Mouse (Mus musculus) CH12F3 (cell line): ENCODE data around the gene Limk2.

ENCODE experiments used
- in situ Hi-C: fragments of 300-500 bp; cut with MboI; formaldehyde crosslinking; loops from 2 replicates; pipeline ENCODE4 v1.14.3; 2020; ENCODE audit warnings: low sequenced_read_pairs

Gene Limk2

GRCm38 (mm10) chr11:3373591-3374292 is 35.2 kb downstream of the Limk2 start:
- in situ Hi-C loops, result no loop called here

DNA sequence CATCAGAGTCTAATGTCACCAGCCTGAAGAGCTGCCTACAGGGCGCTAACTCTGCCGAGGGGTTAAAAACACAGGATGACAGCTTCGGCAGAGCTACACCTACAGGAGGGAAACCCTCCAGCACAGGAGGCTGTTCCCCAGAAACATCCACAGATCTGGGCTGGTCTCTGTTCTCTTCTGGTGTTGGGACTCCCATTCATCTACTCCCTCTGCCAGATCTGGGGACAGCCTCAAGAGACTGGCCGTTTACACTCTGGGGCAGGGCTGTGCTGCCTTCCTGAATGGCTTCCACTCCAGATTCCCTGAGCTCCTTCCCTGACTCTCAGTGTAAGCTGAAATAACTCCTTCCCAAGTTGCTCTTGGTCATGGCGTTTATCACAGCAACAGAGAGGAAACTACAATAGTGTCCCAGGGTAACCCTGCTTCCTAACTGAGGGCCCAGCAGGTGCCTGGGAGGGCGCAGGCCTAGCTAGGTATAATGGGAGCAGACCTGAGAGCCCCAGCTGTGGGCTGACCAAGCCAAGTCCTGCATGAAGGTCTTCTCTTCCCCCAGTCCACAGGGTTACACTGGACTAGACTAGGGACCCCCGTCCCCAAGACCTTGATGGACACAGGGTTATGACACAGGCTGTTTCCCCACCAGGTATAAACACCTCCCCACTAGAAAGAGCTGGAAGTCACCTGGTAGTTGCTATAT is 37.2 kb downstream of the Limk2 start:
- in situ Hi-C loops, result no loop called here

DNA sequence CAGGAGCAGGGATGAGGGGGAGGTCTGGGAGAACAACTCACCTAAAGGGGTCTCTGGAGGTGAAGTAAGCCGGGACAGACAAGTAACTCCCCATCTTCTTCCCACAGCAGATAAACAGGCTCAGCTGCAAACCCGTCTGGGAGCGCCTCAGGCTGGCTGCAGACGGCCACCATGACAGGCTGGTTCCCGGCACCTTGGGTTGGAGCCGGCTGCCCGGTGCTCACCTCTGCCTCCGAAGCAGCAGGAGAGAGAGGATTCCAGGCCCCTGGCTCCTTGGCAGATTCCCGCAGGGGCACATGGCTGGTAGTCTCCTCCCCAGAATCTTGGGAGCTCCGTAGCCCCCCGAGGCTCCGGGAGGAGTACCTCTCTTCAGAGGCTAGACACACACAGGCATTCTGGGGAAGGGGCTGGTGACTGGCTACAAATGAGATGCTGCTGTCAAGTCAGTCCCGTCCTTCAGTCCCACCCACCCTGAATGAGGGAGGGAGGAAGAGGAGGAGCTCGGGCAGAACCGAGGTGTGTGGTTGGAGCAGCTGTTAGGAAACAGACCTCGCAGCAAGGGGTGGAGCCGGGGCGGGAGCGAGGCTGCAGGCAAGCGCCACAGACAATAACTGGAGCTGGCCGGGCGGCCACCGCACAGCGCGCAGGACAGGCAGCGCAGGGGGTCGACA is 37.9 kb downstream of the Limk2 start:
- in situ Hi-C loops, result no loop called here

GRCm38 (mm10) chr11:3370162-3370561 is 38.8 kb downstream of the Limk2 start:
- in situ Hi-C loops, result no loop called here

GRCm38 (mm10) chr11:3369449-3369848 is 39.5 kb downstream of the Limk2 start:
- in situ Hi-C loops, result no loop called here

DNA sequence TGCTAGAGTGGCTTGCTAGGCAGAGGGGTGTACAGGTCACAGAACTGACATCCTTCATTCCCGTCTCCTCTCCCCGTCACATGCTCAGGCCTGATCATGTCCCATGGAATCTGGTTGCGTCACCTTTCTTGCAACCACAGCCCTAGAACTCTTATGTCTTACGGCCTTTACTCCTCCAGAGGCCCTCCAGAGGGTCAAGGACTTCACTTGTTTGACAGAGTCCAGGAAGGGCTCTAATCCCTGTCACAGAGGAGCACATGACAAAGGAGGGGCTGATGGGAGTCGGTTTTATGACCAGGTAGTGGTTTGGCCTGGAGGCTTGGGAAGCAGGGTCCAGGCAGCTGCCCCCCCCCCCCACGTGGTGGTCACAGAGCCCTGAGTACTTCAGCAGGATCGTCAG is 40.0 kb downstream of the Limk2 start:
- in situ Hi-C loops, result no loop called here

GRCm38 (mm10) chr11:3366411-3366810 is 42.6 kb downstream of the Limk2 start:
- in situ Hi-C loops, result no loop called here

DNA sequence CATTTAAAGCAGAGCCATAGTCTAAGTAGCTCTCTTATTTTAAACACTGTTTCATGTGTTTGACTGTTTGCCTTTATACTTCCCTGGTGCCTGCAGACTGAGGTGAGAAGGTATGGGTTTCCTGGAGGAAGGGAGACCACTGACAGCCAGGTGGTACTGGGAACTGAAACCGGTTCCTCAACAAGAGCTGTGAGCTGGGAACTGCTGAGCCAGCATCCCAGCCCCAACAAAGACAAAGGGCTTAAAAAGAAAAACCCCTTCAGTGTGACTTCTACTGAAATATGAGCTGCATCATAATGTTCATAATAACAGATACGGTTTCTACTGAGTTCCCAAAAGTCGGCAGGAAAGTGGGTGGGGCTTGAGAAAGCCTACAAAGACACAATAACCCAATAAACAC is 46.1 kb downstream of the Limk2 start:
- in situ Hi-C loops, result no loop called here

DNA sequence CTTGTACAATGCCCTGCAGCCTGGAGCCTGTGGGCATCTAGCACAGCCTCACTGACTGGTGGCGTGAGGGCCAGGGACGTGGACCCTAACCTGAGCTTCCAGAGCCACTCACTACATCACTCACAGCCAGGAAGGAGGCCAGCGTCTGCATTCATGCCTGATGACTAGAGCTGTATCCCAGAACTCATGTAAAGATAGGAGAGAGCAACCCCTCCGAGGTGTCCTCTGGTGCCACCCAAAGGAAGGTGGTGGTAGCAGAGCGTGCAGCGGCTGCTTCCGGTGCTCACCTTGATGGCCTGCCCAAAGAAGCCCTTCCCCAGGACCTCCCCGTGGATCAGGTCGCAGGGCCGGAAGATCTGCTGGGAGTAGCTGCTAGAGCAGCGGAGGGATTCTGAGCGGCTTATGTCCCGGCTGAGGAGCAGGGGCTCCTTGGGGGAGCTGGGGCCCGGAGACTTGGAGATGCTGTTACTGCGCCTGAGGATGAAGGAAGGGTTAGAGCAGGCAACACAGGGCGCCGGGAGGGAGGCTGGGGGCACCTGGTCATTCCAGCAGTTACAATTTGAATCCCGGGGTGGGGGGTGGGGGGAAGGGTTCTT is 55.9 kb downstream of the Limk2 start:
- in situ Hi-C loops, result no loop called here

GRCm38 (mm10) chr11:3352131-3352530 is 56.9 kb downstream of the Limk2 start:
- in situ Hi-C loops, result no loop called here

- in situ Hi-C loops, result no loop called here
These were observed 59.7 kb downstream of the Limk2 start for GRCm38 (mm10) chr11:3349343-3349695.

GRCm38 (mm10) chr11:3348576-3349342 is 60.2 kb downstream of the Limk2 start:
- in situ Hi-C loops, result no loop called here

- in situ Hi-C loops, result no loop called here
These were observed 61.2 kb downstream of the Limk2 start for GRCm38 (mm10) chr11:3347835-3348195.

DNA sequence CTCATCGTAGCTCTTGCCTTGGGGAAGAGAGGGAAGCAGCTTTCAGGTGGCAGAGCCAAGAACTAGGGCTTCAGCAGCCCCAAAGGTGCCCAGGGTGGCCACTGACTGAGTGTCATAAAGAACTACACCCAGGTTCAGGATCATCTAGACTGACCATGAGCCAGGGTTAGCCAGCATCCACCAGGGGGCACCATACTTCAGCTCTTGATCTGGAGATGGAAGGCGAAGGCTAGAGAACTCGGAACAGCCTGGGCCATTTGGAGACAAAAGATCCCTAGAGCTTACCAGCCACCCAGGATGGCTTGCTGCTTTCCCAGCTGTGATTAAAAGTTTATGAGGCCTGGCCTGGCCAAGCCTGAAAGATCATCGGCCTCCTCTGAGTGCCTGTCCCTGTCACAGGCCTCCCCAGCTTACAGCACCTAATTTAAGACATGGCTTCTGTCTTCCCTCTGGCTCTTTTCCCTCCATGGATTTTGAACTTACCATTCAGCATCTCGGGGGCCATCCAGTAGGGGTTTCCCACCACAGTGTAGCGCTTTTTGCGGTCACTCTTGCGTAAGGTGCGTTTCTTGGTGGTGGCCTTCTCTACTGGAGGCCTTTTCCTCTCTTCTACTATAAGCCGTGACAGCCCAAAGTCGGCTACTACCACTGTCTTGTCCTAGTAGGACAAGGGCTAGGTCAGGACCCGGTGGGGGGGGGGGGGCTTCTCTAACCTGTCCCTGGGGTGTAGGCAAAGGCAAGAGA is 61.7 kb downstream of the Limk2 start:
- in situ Hi-C loops, result no loop called here

GRCm38 (mm10) chr11:3346351-3346750 is 62.6 kb downstream of the Limk2 start:
- in situ Hi-C loops, result no loop called here

DNA sequence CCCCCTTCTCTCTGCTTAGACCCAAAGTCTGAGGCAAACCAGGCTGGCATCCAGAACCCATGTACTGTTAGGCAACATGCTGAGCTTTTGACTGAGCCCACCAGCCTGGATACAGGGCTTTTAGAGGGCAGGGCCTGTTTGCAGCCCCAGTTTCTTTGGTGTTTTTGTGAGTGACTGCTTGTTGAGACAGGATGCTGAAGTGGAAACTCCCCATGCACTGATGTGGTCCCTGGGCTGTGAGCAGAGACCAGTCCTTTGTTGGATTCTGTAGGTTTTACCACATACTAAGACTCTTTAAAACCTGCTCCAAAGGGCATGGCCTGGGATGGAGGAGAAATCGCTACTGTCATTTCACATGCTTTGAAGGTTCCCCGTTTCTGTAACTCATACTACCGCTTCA is 64.1 kb downstream of the Limk2 start:
- in situ Hi-C loops, result no loop called here

- in situ Hi-C loops, result no loop called here
These were observed 67.5 kb downstream of the Limk2 start for GRCm38 (mm10) chr11:3341476-3341875.

GRCm38 (mm10) chr11:3337961-3338360 is 71.0 kb downstream of the Limk2 start:
- in situ Hi-C loops, result no loop called here

DNA sequence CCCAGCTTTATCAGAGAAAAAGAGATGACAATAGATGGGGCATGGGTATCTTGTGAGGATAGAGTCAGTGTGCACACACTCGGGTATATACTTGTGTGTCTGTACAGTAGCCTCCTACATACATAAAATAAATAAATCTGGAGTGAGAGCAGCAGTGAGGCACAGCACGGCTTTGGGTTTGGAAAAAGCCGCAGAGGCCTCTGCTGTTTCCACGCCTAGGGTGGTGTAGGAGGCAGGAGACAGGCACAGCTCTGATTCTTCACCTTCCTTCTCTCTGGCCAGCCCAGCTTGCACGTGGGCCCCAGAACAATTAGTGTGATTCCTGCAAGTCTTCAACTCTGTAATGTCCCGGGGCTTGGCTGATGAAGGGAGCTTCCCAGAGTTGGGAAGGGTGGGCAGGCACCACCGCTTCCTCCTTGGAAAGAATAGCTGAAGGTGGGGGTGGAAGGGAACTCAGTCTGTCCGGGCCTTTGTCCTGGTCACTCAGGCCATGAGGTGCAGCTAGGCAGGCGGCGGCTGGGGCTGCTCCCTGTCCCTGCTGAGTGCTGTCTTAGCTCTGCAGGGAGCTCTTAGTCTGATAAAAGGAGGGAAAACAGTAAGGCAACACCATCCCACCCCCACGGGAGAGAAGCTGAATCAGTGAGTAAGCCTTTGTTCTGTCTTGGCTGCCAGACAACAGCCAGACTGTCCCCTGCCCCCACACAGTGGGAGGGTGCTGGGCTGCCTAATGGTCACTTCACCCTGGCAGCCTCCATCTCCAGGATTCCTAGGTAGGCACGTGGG is 71.6 kb downstream of the Limk2 start:
- in situ Hi-C loops, result no loop called here

DNA sequence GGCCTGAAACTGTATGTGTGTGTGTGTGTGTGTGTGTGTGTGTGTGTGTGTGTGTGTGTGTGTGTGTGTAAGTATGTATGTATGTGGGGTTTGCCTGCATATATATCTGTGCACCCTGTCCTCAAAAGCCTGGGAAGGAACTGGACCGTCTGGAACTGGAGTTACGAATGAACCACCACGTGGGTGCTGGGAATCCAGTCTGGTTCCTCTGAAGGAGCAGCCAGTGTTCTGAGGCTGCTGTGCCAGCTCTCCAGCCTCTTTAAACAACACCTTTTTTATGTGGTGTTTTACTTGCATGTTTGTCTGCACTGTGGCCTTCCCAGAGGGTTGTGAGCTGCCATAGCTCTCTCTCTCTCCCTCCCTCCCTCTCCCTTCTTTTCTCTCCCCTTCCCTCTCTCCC is 72.4 kb downstream of the Limk2 start:
- in situ Hi-C loops, result no loop called here
